Mouse (Mus musculus) heart, postnatal 36 days (tissue): Measurements from ENCODE around the gene Tfrc. TPM values are rescaled to one million over a fixed set of nuclear protein-coding genes. Genes with fewer than 3 reads are reported as not detected.
"Not testable (repeated sequence)": the region's sequence is repeated elsewhere in the genome, so short reads cannot be mapped to it uniquely, and the experiment has no call there.

ENCODE experiments used
- DNase-seq, 2 experiments: peaks; one replicate each; pipeline ENCODE4 v3.0.0; 2021 to 2022
- intact Hi-C: fragments of 180-260 bp; cut with DNase I; formaldehyde crosslinking; loops from one replicate; pipeline ENCODE4 v1.15.1; 2025
- total RNA-seq, 2 experiments: library from RNA; stranded (reverse); gene quantifications; 2 replicates each; pipeline ENCODE4 v1.2.3; 2021

The Tfrc gene
- total RNA-seq, 2 experiments from 2014 or later = 55.9 to 114 TPM

DNA sequence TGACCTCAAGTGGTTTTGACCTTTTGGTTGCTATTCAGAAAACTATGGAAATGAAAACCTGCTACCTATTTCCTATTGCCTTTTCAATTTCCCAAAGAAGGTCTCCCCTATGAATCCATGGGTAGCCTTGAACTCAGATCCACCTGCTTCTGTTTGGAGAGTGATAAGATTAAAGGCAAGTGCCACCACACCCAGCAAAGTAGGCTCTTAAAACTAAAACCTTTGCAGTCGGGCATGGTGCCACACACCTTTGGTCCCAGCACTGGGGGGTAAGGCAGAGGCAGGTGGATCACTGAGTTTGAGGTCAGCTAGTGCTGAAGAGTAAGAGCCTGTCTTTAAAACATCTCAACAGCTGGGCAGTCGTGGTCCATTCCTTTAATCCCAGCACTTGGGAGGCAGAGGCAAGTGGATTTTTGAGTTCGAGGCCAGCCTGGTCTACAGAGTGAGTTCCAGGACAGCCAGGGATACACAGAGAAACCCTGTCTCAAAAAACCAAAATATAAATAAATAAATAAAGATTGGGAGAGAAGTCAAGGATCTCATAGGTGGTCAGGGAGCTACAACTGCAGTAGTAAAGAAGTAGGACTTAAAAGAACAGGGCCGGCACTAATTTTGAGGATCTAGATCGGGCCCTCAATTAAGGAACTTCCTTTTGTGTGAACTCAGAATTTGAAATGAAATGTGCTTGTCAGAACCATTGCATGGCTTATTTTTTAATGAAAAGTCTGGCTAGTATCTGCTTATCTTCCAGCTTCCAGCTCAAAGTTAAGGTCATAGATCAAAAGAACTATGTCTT, 1.9 kb downstream of the Tfrc start:
- no peak for DNase-seq
- intact Hi-C loops = loop anchor here (5.0 kb wide), 1 partner anchor 178 kb away; the partner anchor contains the start of gene Pcyt1a

DNA sequence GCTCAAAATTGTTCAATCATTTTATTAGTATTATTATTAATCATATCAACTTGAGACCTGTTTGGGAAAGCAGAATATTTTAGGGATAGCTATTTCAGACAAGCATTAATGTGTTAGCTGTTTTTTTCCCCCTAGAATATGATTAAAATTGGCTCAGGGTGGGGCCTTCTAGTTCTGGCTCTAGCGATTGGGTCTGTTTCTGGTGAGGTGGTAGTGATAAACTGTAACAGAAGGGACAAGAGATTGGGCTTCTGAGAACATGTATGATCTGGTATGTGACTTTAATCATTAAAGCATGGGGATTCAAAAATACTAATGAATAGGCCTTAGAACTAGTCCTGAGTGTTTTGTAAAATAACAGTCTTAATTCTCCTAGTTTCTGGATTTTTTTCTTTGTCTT, 3.3 kb downstream of the Tfrc start:
- DNase-seq = no peak
- intact Hi-C loops = loop anchor here (5.0 kb wide), 1 partner anchor 180 kb away; the partner anchor contains the start of gene Pcyt1a

GRCm38 (mm10) chr16:32613269-32613834, 4.6 kb downstream of the Tfrc start:
- intact Hi-C loops = loop anchor here (5.0 kb wide), 1 partner anchor 181 kb away; the partner anchor contains the start of gene Pcyt1a
- DNase-seq = no peak

- no peak for DNase-seq
- intact Hi-C loops = loop anchor here (5.0 kb wide), 1 partner anchor 182 kb away; the partner anchor contains the start of gene Pcyt1a
Measured at GRCm38 (mm10) chr16:32614047-32614446, 5.3 kb downstream of the Tfrc start.

DNA sequence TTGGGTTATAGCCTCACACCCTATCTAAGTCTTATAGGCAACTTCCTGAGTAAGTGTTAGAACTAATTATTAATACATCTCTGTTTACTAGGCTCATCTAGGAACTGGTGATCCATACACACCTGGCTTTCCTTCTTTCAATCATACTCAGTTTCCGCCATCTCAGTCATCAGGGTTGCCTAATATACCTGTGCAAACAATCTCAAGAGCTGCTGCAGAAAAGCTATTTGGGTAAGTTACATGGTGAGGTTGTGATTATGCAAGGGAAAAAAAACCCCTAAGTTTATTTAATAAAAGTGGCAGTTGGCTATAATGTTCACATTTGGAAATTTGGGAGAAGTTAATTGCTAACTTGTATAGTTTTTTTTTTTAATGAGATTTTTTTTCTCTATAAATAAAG, 10.2 kb downstream of the Tfrc start:
- DNase-seq = no peak
- intact Hi-C loops = no loop called here

DNA sequence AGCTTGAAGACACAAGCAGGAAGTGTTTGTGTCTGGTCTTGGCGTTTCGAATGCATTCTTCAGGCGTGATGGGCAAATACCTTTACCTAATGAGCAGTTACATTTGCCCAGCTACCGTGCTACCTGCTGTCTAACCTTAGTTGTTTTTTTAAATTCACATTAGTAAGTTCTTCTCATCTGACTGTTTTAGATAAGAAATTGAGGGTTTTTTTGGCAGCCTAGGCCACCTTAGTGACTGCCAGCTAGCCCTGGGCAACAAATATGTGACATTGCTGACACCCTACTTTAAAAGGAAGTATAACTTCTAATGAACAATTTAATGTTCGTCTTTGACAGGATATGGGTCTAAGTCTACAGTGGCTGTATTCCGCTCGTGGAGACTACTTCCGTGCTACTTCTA, 19.4 kb downstream of the Tfrc start:
- no peak for DNase-seq
- intact Hi-C loops = no loop called here

DNA sequence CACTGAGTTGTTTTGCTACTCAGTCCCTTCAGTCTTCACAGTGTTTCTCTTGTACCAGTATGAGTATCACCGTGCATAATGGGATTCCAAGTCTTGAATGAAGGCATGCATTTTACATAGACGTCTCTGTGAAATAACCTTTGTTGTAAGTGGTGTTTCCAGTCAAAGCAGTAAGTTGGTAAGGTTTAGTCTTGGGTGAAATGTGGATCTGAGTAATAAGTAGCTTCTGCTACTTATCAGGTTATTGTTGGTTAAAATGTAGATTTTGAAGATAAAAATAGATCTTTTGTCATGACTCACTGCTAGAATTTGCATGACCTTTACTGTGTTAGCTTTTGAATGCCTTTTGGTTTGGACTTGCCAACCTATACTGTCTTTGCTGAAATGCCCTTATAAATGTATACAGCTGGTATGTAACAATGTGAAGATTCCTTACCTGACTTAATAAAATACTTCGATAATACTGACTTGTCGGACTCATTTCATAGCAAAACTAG, 23.7 kb downstream of the Tfrc start:
- DNase-seq = no peak
- intact Hi-C loops = no loop called here

- intact Hi-C loops = no loop called here
- no peak for DNase-seq
Measured at GRCm38 (mm10) chr16:32633486-32634012, 24.8 kb downstream of the Tfrc start.

DNA sequence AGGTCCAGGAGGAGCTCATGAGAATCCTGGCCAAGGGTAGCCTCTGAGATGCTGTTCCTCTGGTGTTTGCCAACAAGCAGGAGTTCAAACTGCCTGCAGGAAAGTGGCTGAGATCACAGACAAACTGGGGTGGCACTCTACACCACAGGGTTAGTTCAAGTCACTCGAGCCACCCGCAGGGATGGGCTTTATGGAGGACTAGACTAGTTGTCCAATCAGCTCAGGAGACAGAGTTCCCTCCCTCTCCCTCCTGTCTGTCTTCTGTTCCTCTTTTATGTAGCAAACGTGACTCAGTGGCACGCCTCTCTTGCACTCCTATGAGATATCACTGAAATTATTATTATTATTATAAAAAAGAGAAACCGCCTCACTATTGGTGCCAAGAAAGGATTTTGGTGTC, 25.5 kb downstream of the Tfrc start:
- intact Hi-C loops = no loop called here

DNA sequence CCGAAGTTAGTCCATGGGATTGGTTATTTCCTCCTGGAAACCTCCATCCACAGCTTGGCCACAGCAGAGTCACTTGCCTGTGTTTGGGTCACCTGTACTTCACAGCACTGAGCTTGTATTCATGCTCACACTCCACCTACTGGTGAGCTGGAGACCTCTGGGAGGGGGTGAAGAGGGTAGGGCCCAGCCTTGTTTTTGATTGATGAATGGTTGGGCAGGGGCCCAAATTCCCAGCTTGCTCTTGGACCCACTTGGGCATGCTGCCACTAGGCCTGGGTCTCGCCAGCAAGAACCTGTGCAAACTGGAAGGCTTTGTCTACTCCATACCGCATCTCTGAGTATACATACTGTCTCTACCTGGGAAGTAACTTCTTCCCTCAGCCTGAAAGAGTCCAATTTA, 26.6 kb downstream of the Tfrc start:
- DNase-seq = no peak
- intact Hi-C loops = loop anchor here (5.0 kb wide), 1 partner anchor 162 kb away; the partner anchor contains the start of gene Muc20

More for the DNA sequence above, 25.5 kb downstream of the Tfrc start:
- no peak for DNase-seq

DNA sequence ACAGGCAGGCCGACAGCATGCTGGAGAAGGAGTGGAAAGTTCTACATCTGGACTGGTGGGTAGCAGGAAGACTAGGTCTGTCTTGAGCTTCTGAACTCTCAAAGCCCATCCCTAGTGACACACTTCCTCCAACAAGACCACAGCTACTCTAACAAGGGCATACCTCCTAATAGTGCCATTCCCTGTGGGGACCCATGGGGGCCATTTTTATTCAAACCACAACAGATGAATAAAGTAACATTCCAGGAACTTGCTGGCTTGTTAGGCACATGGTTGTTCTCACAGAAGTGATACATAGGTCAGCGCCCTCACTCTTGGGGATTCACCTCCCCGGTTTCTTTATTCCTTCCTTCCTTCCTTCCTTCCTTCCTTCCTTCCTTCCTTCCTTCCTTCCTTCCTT, 27.6 kb downstream of the Tfrc start:
- intact Hi-C loops = loop anchor here (2.0 to 5.0 kb wide), 2 partner anchors 130 to 161 kb away; partner anchors contain the start of gene Muc20
- DNase-seq = no peak

DNA sequence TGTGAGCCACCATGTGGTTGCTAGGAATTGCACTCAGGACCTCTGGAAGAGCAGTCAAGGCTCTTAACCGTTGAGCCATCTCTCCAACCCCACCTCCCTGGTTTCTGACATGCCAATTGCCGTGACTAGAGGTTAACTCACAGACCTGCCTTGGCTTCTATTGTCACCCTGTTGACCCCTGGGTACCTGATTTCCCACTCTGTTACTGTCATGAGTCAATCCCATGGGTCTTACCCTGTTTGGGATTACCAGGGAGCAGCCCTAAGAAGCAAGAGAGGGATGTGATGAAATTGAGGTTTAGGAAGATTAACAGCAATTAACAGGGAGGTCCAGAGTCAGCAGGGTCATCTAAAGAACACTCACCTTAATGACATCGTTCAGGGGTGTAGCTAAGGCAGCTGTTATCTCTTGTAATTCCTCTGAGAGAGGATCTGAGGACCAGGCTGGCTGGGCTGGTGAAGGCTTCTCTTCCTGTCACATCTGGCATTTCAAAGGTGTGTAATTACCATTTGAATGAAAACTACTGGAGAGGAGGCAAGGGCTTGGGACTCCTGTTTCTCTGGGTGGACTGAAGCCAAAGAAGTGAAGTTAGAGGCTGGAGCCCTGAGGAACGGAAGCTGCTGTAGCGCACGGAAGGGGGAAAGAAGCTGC, 28.3 kb downstream of the Tfrc start:
- intact Hi-C loops = loop anchor here (2.0 to 5.0 kb wide), 2 partner anchors 130 to 160 kb away; partner anchors contain the start of gene Muc20
- no peak for DNase-seq

DNA sequence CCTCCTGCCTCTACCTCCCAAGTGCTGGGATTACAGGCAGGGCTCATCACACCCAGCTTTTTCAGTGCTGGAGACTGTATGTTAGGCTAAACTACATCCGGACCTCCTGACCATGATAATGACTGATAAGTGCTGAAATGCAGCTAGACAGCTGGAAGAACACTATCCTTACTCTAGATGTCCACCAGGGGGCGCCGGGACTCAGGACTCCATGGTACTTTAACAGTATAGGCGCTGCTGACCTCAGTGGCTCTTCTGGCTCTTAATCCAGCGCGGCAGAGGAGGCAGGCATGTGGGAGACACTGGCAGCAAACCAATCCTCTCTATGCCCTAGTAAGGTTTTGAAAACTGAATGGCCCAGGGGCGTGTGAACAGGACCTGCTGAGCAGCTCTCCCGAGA, 29.8 kb downstream of the Tfrc start:
- intact Hi-C loops = loop anchor here (1.0 to 5.0 kb wide), 3 partner anchors 45 to 159 kb away; partner anchors contain the start of gene Muc20
- DNase-seq = peak; percentile 81 to 84

DNA sequence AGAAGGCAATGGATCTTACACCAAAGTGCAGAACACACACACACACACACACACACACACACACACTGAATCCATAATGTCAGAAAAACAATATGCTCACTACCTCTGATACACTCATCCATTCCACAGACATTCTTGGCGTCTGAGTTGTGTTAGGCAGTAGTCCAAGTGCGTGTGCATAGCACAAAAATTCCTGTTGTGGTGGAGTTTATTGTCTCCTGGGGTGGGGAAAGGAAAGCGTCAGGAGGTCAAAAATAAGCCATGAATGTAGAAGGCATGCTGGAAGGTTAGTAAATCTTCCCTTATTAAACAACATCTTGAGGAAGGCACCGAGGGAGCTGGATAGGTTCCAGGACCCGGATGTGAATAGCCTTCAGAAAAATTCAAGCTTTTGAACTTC, 31.4 kb downstream of the Tfrc start:
- no peak for DNase-seq
- intact Hi-C loops = no loop called here

DNA sequence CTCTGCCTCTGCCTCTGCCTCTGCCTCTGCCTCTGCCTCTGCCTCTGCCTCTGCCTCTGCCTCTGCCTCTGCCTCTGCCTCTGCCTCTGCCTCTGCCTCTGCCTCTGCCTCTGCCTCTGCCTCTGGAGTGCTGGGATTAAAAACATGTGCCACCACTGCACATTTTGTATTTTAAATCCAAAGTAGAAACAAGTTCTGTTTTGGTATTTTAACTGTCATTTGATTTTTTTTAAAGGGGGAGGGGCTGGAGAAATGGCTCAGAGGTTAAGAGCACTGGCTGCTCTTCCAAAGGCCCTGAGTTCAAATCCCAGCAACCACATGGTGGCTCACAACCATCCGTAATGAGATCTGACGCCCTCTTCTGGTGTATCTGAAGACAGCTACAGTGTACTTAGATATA, 32.0 kb downstream of the Tfrc start:
- DNase-seq, intact Hi-C loops: not testable (repeated sequence)

GRCm38 (mm10) chr16:32641440-32642219, 32.9 kb downstream of the Tfrc start:
- no peak for DNase-seq
- intact Hi-C loops = no loop called here

DNA sequence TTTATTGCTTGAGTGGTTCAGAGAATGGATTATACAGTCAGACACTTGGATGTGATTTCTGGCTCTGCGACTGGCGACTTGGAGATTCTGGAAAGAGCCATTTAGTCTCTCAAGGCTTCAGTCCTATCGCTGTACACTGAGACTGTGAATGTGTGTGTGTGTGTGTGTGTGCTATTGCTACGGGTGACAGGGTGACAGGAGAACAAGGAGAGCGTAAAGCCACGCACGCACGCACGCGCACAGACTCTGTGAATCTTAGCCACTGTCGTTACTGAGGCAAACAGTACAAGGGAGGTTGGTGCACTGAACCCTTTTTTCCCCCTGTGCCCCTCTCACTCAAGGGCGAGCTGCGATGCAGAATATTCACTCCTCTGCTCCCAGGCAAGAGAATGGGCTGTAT, 33.6 kb downstream of the Tfrc start:
- intact Hi-C loops = no loop called here
- no peak for DNase-seq

DNA sequence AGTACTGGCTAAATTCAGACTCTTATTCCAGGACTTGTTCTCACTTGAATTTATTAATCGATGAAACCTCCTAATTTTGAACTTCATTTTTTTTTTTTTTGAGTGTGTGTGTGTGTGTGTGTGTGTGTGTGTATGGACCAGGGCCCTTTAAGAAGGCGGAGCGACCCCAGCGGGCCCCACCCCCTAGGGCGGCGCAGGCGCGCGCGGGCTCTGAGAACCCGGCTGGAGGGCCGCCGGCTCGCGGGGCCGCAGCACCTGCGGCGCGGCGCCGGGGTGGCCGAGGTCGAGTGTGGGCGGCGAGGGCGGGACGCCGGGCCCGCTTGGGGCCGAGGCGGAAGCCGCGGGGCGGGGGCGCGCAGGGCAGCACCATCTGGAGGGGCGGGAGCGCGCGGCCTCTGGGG, 34.9 kb downstream of the Tfrc start, which contains the start of gene Tnk2:
Gene Tnk2, plus strand, starts transcription at position 214 of the 401 bp plus-strand sequence.
- intact Hi-C loops = loop anchor here (2.0 kb wide), 1 partner anchor 15 kb away; no protein-coding TSS in a partner anchor
- DNase-seq = peak; percentile 88 to 90

- intact Hi-C loops = loop anchor here (2.0 kb wide), 1 partner anchor 15 kb away; no protein-coding TSS in a partner anchor
- peak in 1 of 2 experiments; percentile 62 for DNase-seq
Measured at GRCm38 (mm10) chr16:32644069-32644800, 35.5 kb downstream of the Tfrc start.
